Mouse (Mus musculus) erythroblast, adult 5-6 weeks (primary cell): Measurements from ENCODE around the gene Sh3bgrl2. TPM values are rescaled to one million over a fixed set of nuclear protein-coding genes. Genes with fewer than 3 reads are reported as not detected.

Experiments
- ATAC-seq: replicated peaks from 2 replicates; pipeline ENCODE4 v1.8.0; 2016; ENCODE audit warnings: moderate number of reproducible peaks, mild to moderate bottlenecking, moderate TSS enrichment, inconsistent platforms; ENCODE audit not compliant: poor library complexity, low FRiP score, severe bottlenecking
- total RNA-seq, 2 experiments: library from RNA; stranded (forward) in 1 of 2; stranded (reverse) in 1 of 2; fragments of 150-400 nt in 1 of 2; fragments of 200-764, 138-1000 nt in 1 of 2; gene quantifications; 2 replicates each; pipeline versions ENCODE4 v1.2.3 to v1.2.4; 2015 to 2017; ENCODE audit warnings: low replicate concordance in 2 of 2

Gene Sh3bgrl2
- total RNA-seq, 2 experiments from 2014 or later: 0.17 TPM; not detected in 1

- no peak for ATAC-seq
Measured at GRCm38 (mm10) chr9:83659081-83659480, 111.0 kb downstream of the Sh3bgrl2 start.

- no peak for ATAC-seq
Measured at GRCm38 (mm10) chr9:83661811-83662210, 113.7 kb downstream of the Sh3bgrl2 start.

- ATAC-seq: no peak
Measured at GRCm38 (mm10) chr9:83663981-83664897, 116.1 kb downstream of the Sh3bgrl2 start.

GRCm38 (mm10) chr9:83664951-83665350 lies 116.8 kb downstream of the Sh3bgrl2 start:
- no peak for ATAC-seq

- ATAC-seq: no peak
Measured at GRCm38 (mm10) chr9:83667031-83667430, 118.9 kb downstream of the Sh3bgrl2 start.

GRCm38 (mm10) chr9:83679626-83680025 lies 131.5 kb downstream of the Sh3bgrl2 start:
- no peak for ATAC-seq

- ATAC-seq: no peak
Measured at GRCm38 (mm10) chr9:83681661-83682655, 133.8 kb downstream of the Sh3bgrl2 start.

- ATAC-seq: no peak
Measured at GRCm38 (mm10) chr9:83686511-83687100, 138.5 kb downstream of the Sh3bgrl2 start.

GRCm38 (mm10) chr9:83687904-83688303 lies 139.8 kb downstream of the Sh3bgrl2 start:
- ATAC-seq: no peak

Other genes with a start within 250 kb of the Sh3bgrl2 start
- gene Lca5, start 107.2 kb upstream of the Sh3bgrl2 start, total RNA-seq (2015; ENCODE audit: low replicate concordance): not detected in 2 replicates
- gene Lca5, start 107.2 kb upstream of the Sh3bgrl2 start, total RNA-seq (2017; ENCODE audit: low replicate concordance): 0.09 TPM in 1 of 2 replicates, not detected in the other